Comparison of ENCODE assay signal across 22 mouse cellular contexts in genomic region chr1:23335050-23335449, GRCm38 (mm10).
A peak's percentile ranks its signal among the peaks of the same experiment; 100 is the strongest.
DNase-seq lines count a peak whose midpoint lies in the region; ATAC-seq and TF ChIP-seq lines count a peak whose summit lies in the region.
"Had no signal": no experiment of that assay in that cellular context is flagged by ENCODE, and none has a peak within 500 bp of the region (broad histone marks: within the 10 kb centered on the region; RNA-seq: fewer than 3 reads in every experiment).

No protein-coding gene starts in this region.

- peak; percentile 6 for DNase-seq in spleen, adult 12 weeks (ENCODE audit: low spot score)
- DNase-seq in spleen, adult 18-20 months, result no peak
- peak; percentile 3 for DNase-seq in liver, embryonic 13.5 days
- DNase-seq in liver, postnatal 0 days, result no peak
- no peak for DNase-seq in thymus, postnatal 4 days
- DNase-seq: adrenal gland, postnatal 14 days; cerebellum, adult 11 months; cerebellum, adult 8-10 months; cerebellum, postnatal 14 days; embryo, embryonic 11 days; gastrocnemius, postnatal 14 days; heart, adult 2 months; heart, postnatal 36 days had no signal

- H3K4me2 ChIP-seq in liver, embryonic 13.5 days, result peak overlapping the region; percentile 38
- peak overlapping the region; percentile 62 for H3K4me2 ChIP-seq in liver, postnatal 0 days (ENCODE audit: low read depth, low read length)
- H3K4me2 ChIP-seq: embryonic facial prominence, embryonic 15.5 days; forebrain, embryonic 13.5 days; heart, embryonic 13.5 days; hindbrain, embryonic 15.5 days had no signal

- H3K9ac ChIP-seq in liver, embryonic 13.5 days, result no peak overlapping the region; the same call in 1 of the 2 replicates
- no peak overlapping the region for H3K9ac ChIP-seq in liver, postnatal 0 days (replicated peaks)
- H3K9ac ChIP-seq: embryonic facial prominence, embryonic 15.5 days; forebrain, embryonic 13.5 days; heart, embryonic 13.5 days; hindbrain, embryonic 15.5 days had no signal

- no peaks in the 10 kb centered on the region for H3K9me3 ChIP-seq in liver, embryonic 13.5 days (replicated peaks)
- no peaks in the 10 kb centered on the region for H3K9me3 ChIP-seq in liver, postnatal 0 days (ENCODE audit: low read length)
- H3K9me3 ChIP-seq: embryonic facial prominence, embryonic 15.5 days; forebrain, embryonic 13.5 days; heart, embryonic 13.5 days; hindbrain, embryonic 15.5 days had no signal

- H3K36me3 ChIP-seq in liver, embryonic 13.5 days, result no peaks in the 10 kb centered on the region
- no peaks in the 10 kb centered on the region for H3K36me3 ChIP-seq in liver, postnatal 0 days (replicated peaks; ENCODE audit: insufficient read depth, low read length)
- H3K36me3 ChIP-seq: embryonic facial prominence, embryonic 15.5 days; heart, embryonic 13.5 days; hindbrain, embryonic 15.5 days had no signal

- TF ChIP-seq CTCF in liver, postnatal 0 days (IDR thresholded peaks at IDR 0.05; ENCODE audit: low read depth), result no peak

- peak; percentile 42 for ATAC-seq in erythroblast, adult 5-6 weeks (replicated peaks; ENCODE audit: low FRiP score, poor library complexity, severe bottlenecking)
- ATAC-seq in liver, embryonic 13.5 days (ENCODE audit: low read depth), result peak; percentile 65
- peak; percentile 32; the same call in 1 of the 2 replicates for ATAC-seq in liver, postnatal 0 days
- no peak for ATAC-seq in frontal cortex, adult (ENCODE audit: low TSS enrichment)
- ATAC-seq: activated CD4-positive, CD25-positive, alpha-beta regulatory T cell, adult 4 months; forebrain, embryonic 13.5 days; Patski had no signal

- H3K4me1 ChIP-seq in liver, embryonic 13.5 days (replicated peaks), result peaks cover 39% of the 10 kb centered on the region
- H3K4me1 ChIP-seq in liver, postnatal 0 days (ENCODE audit: insufficient read depth), result peaks cover 11% of the 10 kb centered on the region
- H3K4me1 ChIP-seq: embryonic facial prominence, embryonic 15.5 days; forebrain, embryonic 13.5 days; heart, embryonic 13.5 days; hindbrain, embryonic 15.5 days had no signal

- no peak overlapping the region for H3K4me3 ChIP-seq in liver, embryonic 13.5 days (replicated peaks)
- no peak overlapping the region for H3K4me3 ChIP-seq in liver, postnatal 0 days (ENCODE audit: low read depth, low read length)
- H3K4me3 ChIP-seq: embryonic facial prominence, embryonic 15.5 days; forebrain, embryonic 13.5 days; heart, adult 2 months; heart, embryonic 13.5 days; hindbrain, embryonic 15.5 days had no signal

- H3K27me3 ChIP-seq in liver, embryonic 13.5 days, result no peaks in the 10 kb centered on the region
- no peaks in the 10 kb centered on the region for H3K27me3 ChIP-seq in liver, postnatal 0 days (ENCODE audit: insufficient read depth, low read length)
- H3K27me3 ChIP-seq: CH12.LX; embryonic facial prominence, embryonic 15.5 days; forebrain, embryonic 13.5 days; heart, embryonic 13.5 days; hindbrain, embryonic 15.5 days had no signal

- 46% methylated on average over 4 of the region's 4 CpGs for WGBS in liver, embryonic 13.5 days (ENCODE audit: insufficient replicate concordance)
- WGBS in liver, postnatal 0 days (ENCODE audit: insufficient replicate concordance), result 77% methylated on average over 4 of the region's 4 CpGs

- H3K27ac ChIP-seq in liver, embryonic 13.5 days, result peak overlapping the region; percentile 85
- H3K27ac ChIP-seq in liver, postnatal 0 days (ENCODE audit: low read depth), result peak overlapping the region; percentile 79; the same call in 1 of the 2 replicates
- H3K27ac ChIP-seq: embryonic facial prominence, embryonic 15.5 days; forebrain, embryonic 13.5 days; heart, adult 2 months; heart, embryonic 13.5 days; hindbrain, embryonic 15.5 days had no signal

- no peak for TF ChIP-seq EP300 in liver, postnatal 0 days (IDR thresholded peaks at IDR 0.05; ENCODE audit: low read depth)

Comparison
In these comparisons a context has a peak if more than half of its experiments do, and no peak if none do; other contexts are left out.
1. DNase-seq: peak in spleen, adult 12 weeks (single experiment) and liver, embryonic 13.5 days (single experiment); none in spleen, adult 18-20 months (0 of 2), liver, postnatal 0 days (single experiment) and thymus, postnatal 4 days (single experiment).